Mouse (Mus musculus) hematopoietic stem cell, adult 5-6 weeks (primary cell): Measurements from ENCODE around the gene Acp4. TPM values are rescaled to one million over a fixed set of nuclear protein-coding genes. Genes with fewer than 3 reads are reported as not detected.
"Not testable (repeated sequence)": the region's sequence is repeated elsewhere in the genome, so short reads cannot be mapped to it uniquely, and the experiment has no call there.

Source experiments
- ATAC-seq, 2 experiments: fragments of 125-278 bp in 1 of 2; replicated peaks in 1 of 2; 2 replicates each; pipeline ENCODE4 v1.8.0; 2016 to 2017; ENCODE audit warnings: inconsistent platforms in 2 of 2, mild to moderate bottlenecking in 2 of 2, moderate number of reproducible peaks in 2 of 2, low read depth in 1 of 2, moderate TSS enrichment in 1 of 2; ENCODE audit not compliant: low FRiP score in 2 of 2, poor library complexity in 2 of 2, severe bottlenecking in 2 of 2, insufficient read depth in 1 of 2, low TSS enrichment in 1 of 2
- total RNA-seq: library from RNA; stranded (forward); fragments of 172-1452, 232-1000 nt; gene quantifications from 2 replicates; pipeline ENCODE4 v1.2.3, GENCODE M21; 2017

Acp4 gene
- total RNA-seq, 1 experiment from 2014 or later, result 0.74 TPM

- no peak for ATAC-seq
Observed at GRCm38 (mm10) chr7:44272546-44272945, 15.4 kb upstream of the Acp4 start.

GRCm38 (mm10) chr7:44271309-44271708 lies 14.1 kb upstream of the Acp4 start:
- no peak for ATAC-seq

- no peak for ATAC-seq
Observed at GRCm38 (mm10) chr7:44269397-44269796, 12.2 kb upstream of the Acp4 start.

GRCm38 (mm10) chr7:44268117-44268516 lies 10.9 kb upstream of the Acp4 start:
- no peak for ATAC-seq

- ATAC-seq, result peak; percentile 87 to 91
Observed at GRCm38 (mm10) chr7:44262791-44263643, 5.8 kb upstream of the Acp4 start.

GRCm38 (mm10) chr7:44261147-44261546 lies 4.0 kb upstream of the Acp4 start, which contains the start of gene Gm15517:
Gene Gm15517 (plus strand): TSS chr7:44261447.
- ATAC-seq, result no peak

GRCm38 (mm10) chr7:44260410-44260809 lies 3.2 kb upstream of the Acp4 start:
- ATAC-seq, result no peak

- ATAC-seq, result no peak
Observed at GRCm38 (mm10) chr7:44254930-44255329, 2.2 kb downstream of the Acp4 start.

GRCm38 (mm10) chr7:44253023-44253616 lies 4.1 kb downstream of the Acp4 start:
- no peak for ATAC-seq

- ATAC-seq, result not testable (repeated sequence)
Observed at GRCm38 (mm10) chr7:44250732-44251275, 6.4 kb downstream of the Acp4 start.

GRCm38 (mm10) chr7:44249248-44249647 lies 7.9 kb downstream of the Acp4 start:
- no peak for ATAC-seq

- no peak for ATAC-seq
Observed at GRCm38 (mm10) chr7:44247971-44248370, 9.2 kb downstream of the Acp4 start.

- peak; percentile 30 to 36 for ATAC-seq
Observed at GRCm38 (mm10) chr7:44246984-44247470, 10.2 kb downstream of the Acp4 start.

GRCm38 (mm10) chr7:44246055-44246983 lies 10.9 kb downstream of the Acp4 start, which contains the start of the genes 1700028J19Rik and 2410002F23Rik:
Gene 1700028J19Rik (minus strand): TSS chr7:44246695.
Gene 2410002F23Rik (plus strand): TSS chr7:44246722.
- ATAC-seq, result peak; percentile 70 to 83

GRCm38 (mm10) chr7:44244080-44244479 lies 13.1 kb downstream of the Acp4 start:
- no peak for ATAC-seq

- ATAC-seq, result no peak
Observed at GRCm38 (mm10) chr7:44241163-44241562, 16.0 kb downstream of the Acp4 start.

- no peak; a peak in 1 of 4 replicates for ATAC-seq
Observed at GRCm38 (mm10) chr7:44240712-44241111, 16.5 kb downstream of the Acp4 start.
